Mouse (Mus musculus) G1E (cell line): ENCODE data around the gene Dynlt1c. TPM values are rescaled to one million over a fixed set of nuclear protein-coding genes. Genes with fewer than 3 reads are reported as not detected.
"Not testable (repeated sequence)": the region's sequence is repeated elsewhere in the genome, so short reads cannot be mapped to it uniquely, and the experiment has no call there.

Experiments used
- ATAC-seq: 2 replicates; pipeline ENCODE4 v1.8.0; 2016; ENCODE audit warnings: mild to moderate bottlenecking; ENCODE audit not compliant: insufficient number of reproducible peaks, poor library complexity, low FRiP score, severe bottlenecking; ENCODE audit errors: extremely low read depth
- DNase-seq: peaks from one replicate; pipeline ENCODE4 v3.0.0; 2012; ENCODE audit warnings: low spot score
- H3K27me3 ChIP-seq: 2 replicates; pipeline ENCODE4 v1.6.1; 2012; ENCODE audit warnings: mild to moderate bottlenecking, low read length, inconsistent platforms; ENCODE audit not compliant: insufficient read depth
- H3K36me3 ChIP-seq: replicated peaks from 2 replicates; pipeline ENCODE3; 2012; ENCODE audit warnings: mild to moderate bottlenecking, inconsistent platforms
- H3K4me1 ChIP-seq: 2 replicates; pipeline ENCODE4 v1.6.1; 2012; ENCODE audit warnings: low read depth, low read length, inconsistent platforms, mixed read lengths; ENCODE audit not compliant: insufficient read depth
- H3K4me3 ChIP-seq: 2 replicates; pipeline ENCODE4 v1.5.1; 2012; ENCODE audit warnings: low read depth, mild to moderate bottlenecking, inconsistent platforms, low read length, moderate library complexity, mixed read lengths
- H3K9me3 ChIP-seq: replicated peaks from 2 replicates; pipeline ENCODE4 v1.6.1; 2012; ENCODE audit warnings: inconsistent platforms
- TAL1 ChIP-seq: conservative IDR thresholded peaks from 2 replicates; pipeline ENCODE4 v1.6.1; 2012; ENCODE audit warnings: low read depth, low read length, inconsistent platforms, mixed read lengths
- polyA plus RNA-seq: library from polyadenylated mRNA; stranded (reverse); fragments of >175 nt; gene quantifications from 2 replicates; pipeline ENCODE4 v1.2.3, GENCODE M21; 2012
- total RNA-seq, 2 experiments: library from RNA; stranded (forward) in 1 of 2; stranded (reverse) in 1 of 2; fragments of 200-1000 nt in 1 of 2; fragments of >200 nt in 1 of 2; fragmentation: Nextera tagmentation in 1 of 2; gene quantifications; 2 replicates each; pipeline ENCODE4 v1.2.3; 2014 to 2017

Dynlt1c gene
- total and polyA plus RNA-seq, 3 experiments: 1.7 to 36.5 (median 27.6) TPM

- DNase-seq, H3K9me3 ChIP-seq, ATAC-seq, H3K36me3 ChIP-seq, H3K4me3 ChIP-seq, H3K27me3 ChIP-seq, H3K4me1 ChIP-seq: not testable (repeated sequence)
Measured at GRCm38 (mm10) chr17:6620730-6621451, 19.4 kb downstream of the Dynlt1c start.

GRCm38 (mm10) chr17:6621976-6622375, 20.5 kb downstream of the Dynlt1c start:
- not testable (repeated sequence) for ATAC-seq, H3K4me1 ChIP-seq, H3K9me3 ChIP-seq, DNase-seq, H3K27me3 ChIP-seq, H3K36me3 ChIP-seq, H3K4me3 ChIP-seq

- not testable (repeated sequence) for H3K27me3 ChIP-seq, DNase-seq, ATAC-seq
Measured at GRCm38 (mm10) chr17:6624926-6625558, 23.6 kb downstream of the Dynlt1c start.

GRCm38 (mm10) chr17:6630398-6630797, 28.9 kb downstream of the Dynlt1c start:
- not testable (repeated sequence) for H3K4me3 ChIP-seq, H3K27me3 ChIP-seq, H3K4me1 ChIP-seq, DNase-seq, H3K9me3 ChIP-seq, H3K36me3 ChIP-seq
- ATAC-seq: 0 out of 2 replicates have a peak, but pooled peaks have one; percentile 11

More at GRCm38 (mm10) chr17:6624926-6625558, 23.6 kb downstream of the Dynlt1c start:
- not testable (repeated sequence) for H3K4me1 ChIP-seq, H3K4me3 ChIP-seq, H3K36me3 ChIP-seq, H3K9me3 ChIP-seq

GRCm38 (mm10) chr17:6632850-6633249, 31.4 kb downstream of the Dynlt1c start:
- H3K36me3 ChIP-seq, H3K4me1 ChIP-seq, DNase-seq, H3K9me3 ChIP-seq, H3K4me3 ChIP-seq, ATAC-seq, H3K27me3 ChIP-seq: not testable (repeated sequence)

GRCm38 (mm10) chr17:6635781-6636180, 34.3 kb downstream of the Dynlt1c start:
- not testable (repeated sequence) for H3K4me1 ChIP-seq, DNase-seq, H3K27me3 ChIP-seq, H3K36me3 ChIP-seq, ATAC-seq, H3K4me3 ChIP-seq, H3K9me3 ChIP-seq

- Histone ChIP-seq H3K4me1 (no peaks in the 10 kb centered on the region), H3K27me3 (peaks cover 6% of the 10 kb centered on the region; the same call in 1 of the 2 replicates), H3K36me3 (no peaks in the 10 kb centered on the region), H3K9me3 (no peaks in the 10 kb centered on the region), H3K4me3 (no peak overlapping the region)
- DNase-seq (no peak), ATAC-seq (no peak)
- TF ChIP-seq TAL1: no peak
Measured at GRCm38 (mm10) chr17:6636861-6637260, 35.4 kb downstream of the Dynlt1c start.

GRCm38 (mm10) chr17:6637434-6637833, 36.0 kb downstream of the Dynlt1c start:
- not testable (repeated sequence) for DNase-seq, H3K9me3 ChIP-seq

GRCm38 (mm10) chr17:6638444-6638843, 37.0 kb downstream of the Dynlt1c start:
- DNase-seq, H3K4me1 ChIP-seq, H3K9me3 ChIP-seq, H3K36me3 ChIP-seq, H3K4me3 ChIP-seq, ATAC-seq, H3K27me3 ChIP-seq: not testable (repeated sequence)

More at GRCm38 (mm10) chr17:6637434-6637833, 36.0 kb downstream of the Dynlt1c start:
- not testable (repeated sequence) for H3K36me3 ChIP-seq, H3K4me1 ChIP-seq, ATAC-seq, H3K27me3 ChIP-seq, H3K4me3 ChIP-seq

GRCm38 (mm10) chr17:6639486-6639885, 38.0 kb downstream of the Dynlt1c start:
- not testable (repeated sequence) for H3K9me3 ChIP-seq, DNase-seq, H3K36me3 ChIP-seq, H3K4me3 ChIP-seq, H3K27me3 ChIP-seq, ATAC-seq, H3K4me1 ChIP-seq

- not testable (repeated sequence) for DNase-seq, H3K4me1 ChIP-seq, ATAC-seq
Measured at GRCm38 (mm10) chr17:6640044-6640637, 38.7 kb downstream of the Dynlt1c start.

More at GRCm38 (mm10) chr17:6640044-6640637, 38.7 kb downstream of the Dynlt1c start:
- H3K27me3 ChIP-seq, H3K36me3 ChIP-seq, H3K4me3 ChIP-seq, H3K9me3 ChIP-seq: not testable (repeated sequence)
